Mouse (Mus musculus): ENCODE measurements around the gene Mtmr12. TPM values are rescaled to one million over a fixed set of nuclear protein-coding genes. Genes with fewer than 3 reads are reported as not detected.
A peak's percentile ranks its signal among the peaks of the same experiment; 100 is the strongest.

Gene Mtmr12
- polyA plus RNA-seq, 1 experiment, result 30.5 TPM

GRCm38 (mm10) chr15:12314584-12314983 lies 109.8 kb downstream of the Mtmr12 start:
- no peak overlapping the region for H3K27ac ChIP-seq (ENCODE audit: insufficient read depth, low read length)
- TF ChIP-seq POLR2A (IDR thresholded peaks at IDR 0.05; ENCODE audit: extremely low read depth, insufficient read depth, low read length), result no peak
- TF ChIP-seq CTCF (IDR thresholded peaks at IDR 0.05; ENCODE audit: extremely low read depth, insufficient read depth, low read length), result no peak

GRCm38 (mm10) chr15:12315996-12316395 lies 111.2 kb downstream of the Mtmr12 start:
- TF ChIP-seq CTCF (IDR thresholded peaks at IDR 0.05; ENCODE audit: extremely low read depth, insufficient read depth, low read length) (no peak), POLR2A (IDR thresholded peaks at IDR 0.05; ENCODE audit: extremely low read depth, insufficient read depth, low read length) (no peak)
- H3K27ac ChIP-seq (ENCODE audit: insufficient read depth, low read length), result no peak overlapping the region
- no peak overlapping the region for H3K4me3 ChIP-seq (ENCODE audit: insufficient read depth, low read length)
- H3K4me1 ChIP-seq (ENCODE audit: control insufficient read depth, insufficient read depth, low read length), result no peaks in the 10 kb centered on the region

More at GRCm38 (mm10) chr15:12314584-12314983, 109.8 kb downstream of the Mtmr12 start:
- H3K4me1 ChIP-seq (ENCODE audit: control insufficient read depth, insufficient read depth, low read length), result no peaks in the 10 kb centered on the region
- no peak overlapping the region for H3K4me3 ChIP-seq (ENCODE audit: insufficient read depth, low read length)

- TF ChIP-seq CTCF (IDR thresholded peaks at IDR 0.05; ENCODE audit: extremely low read depth, insufficient read depth, low read length), result no peak
- TF ChIP-seq POLR2A (IDR thresholded peaks at IDR 0.05; ENCODE audit: extremely low read depth, insufficient read depth, low read length), result no peak
Observed at GRCm38 (mm10) chr15:12317290-12317689, 112.5 kb downstream of the Mtmr12 start.

GRCm38 (mm10) chr15:12318451-12318850 lies 113.6 kb downstream of the Mtmr12 start:
- no peak for TF ChIP-seq CTCF (IDR thresholded peaks at IDR 0.05; ENCODE audit: extremely low read depth, insufficient read depth, low read length)
- no peak for TF ChIP-seq POLR2A (IDR thresholded peaks at IDR 0.05; ENCODE audit: extremely low read depth, insufficient read depth, low read length)
- Histone ChIP-seq H3K4me1 (ENCODE audit: control insufficient read depth, insufficient read depth, low read length) (peaks cover 2% of the 10 kb centered on the region; the same call in 1 of the 2 replicates), H3K27ac (ENCODE audit: insufficient read depth, low read length) (no peak overlapping the region), H3K4me3 (ENCODE audit: insufficient read depth, low read length) (no peak overlapping the region)

More at GRCm38 (mm10) chr15:12317290-12317689, 112.5 kb downstream of the Mtmr12 start:
- Histone ChIP-seq H3K27ac (ENCODE audit: insufficient read depth, low read length) (no peak overlapping the region), H3K4me3 (ENCODE audit: insufficient read depth, low read length) (no peak overlapping the region), H3K4me1 (ENCODE audit: control insufficient read depth, insufficient read depth, low read length) (no peaks in the 10 kb centered on the region)

GRCm38 (mm10) chr15:12319889-12320288 lies 115.1 kb downstream of the Mtmr12 start:
- no peak for TF ChIP-seq POLR2A (IDR thresholded peaks at IDR 0.05; ENCODE audit: extremely low read depth, insufficient read depth, low read length)
- no peak for TF ChIP-seq CTCF (IDR thresholded peaks at IDR 0.05; ENCODE audit: extremely low read depth, insufficient read depth, low read length)
- Histone ChIP-seq H3K27ac (ENCODE audit: insufficient read depth, low read length) (no peak overlapping the region), H3K4me3 (ENCODE audit: insufficient read depth, low read length) (no peak overlapping the region), H3K4me1 (ENCODE audit: control insufficient read depth, insufficient read depth, low read length) (peaks cover 11% of the 10 kb centered on the region)

- Histone ChIP-seq H3K4me1 (ENCODE audit: control insufficient read depth, insufficient read depth, low read length) (peaks cover 11% of the 10 kb centered on the region), H3K27ac (ENCODE audit: insufficient read depth, low read length) (peak overlapping the region; percentile 100; the same call in 1 of the 2 replicates), H3K4me3 (ENCODE audit: insufficient read depth, low read length) (peak overlapping the region; percentile 82)
- TF ChIP-seq CTCF (IDR thresholded peaks at IDR 0.05; ENCODE audit: extremely low read depth, insufficient read depth, low read length), result no peak
- no peak for TF ChIP-seq POLR2A (IDR thresholded peaks at IDR 0.05; ENCODE audit: extremely low read depth, insufficient read depth, low read length)
Observed at GRCm38 (mm10) chr15:12320441-12321090, 115.7 kb downstream of the Mtmr12 start.

GRCm38 (mm10) chr15:12321091-12321787 lies 116.4 kb downstream of the Mtmr12 start, which contains the start of gene Golph3:
Gene Golph3, plus strand, starts transcription at chr15:12321450.
- TF ChIP-seq POLR2A (IDR thresholded peaks at IDR 0.05; ENCODE audit: extremely low read depth, insufficient read depth, low read length), result peak; percentile 62; the same call in 1 of the 2 replicates
- no peak for TF ChIP-seq CTCF (IDR thresholded peaks at IDR 0.05; ENCODE audit: extremely low read depth, insufficient read depth, low read length)

GRCm38 (mm10) chr15:12321788-12322621 lies 117.2 kb downstream of the Mtmr12 start, which contains the start of gene 1810049J17Rik:
Gene 1810049J17Rik, minus strand, starts transcription at chr15:12321899.
- peak within 1 kb of the TSS; percentile 100 for H3K27ac ChIP-seq (ENCODE audit: insufficient read depth, low read length)
- H3K4me1 ChIP-seq (ENCODE audit: control insufficient read depth, insufficient read depth, low read length), result peaks cover 13% of the 10 kb centered on the region
- TF ChIP-seq CTCF (IDR thresholded peaks at IDR 0.05; ENCODE audit: extremely low read depth, insufficient read depth, low read length) (no peak), POLR2A (IDR thresholded peaks at IDR 0.05; ENCODE audit: extremely low read depth, insufficient read depth, low read length) (no peak)
- H3K4me3 ChIP-seq (ENCODE audit: insufficient read depth, low read length), result peak within 1 kb of the TSS; percentile 82

More at GRCm38 (mm10) chr15:12321091-12321787, 116.4 kb downstream of the Mtmr12 start, which contains the start of gene Golph3:
- Histone ChIP-seq H3K27ac (ENCODE audit: insufficient read depth, low read length) (peak within 1 kb of the TSS; percentile 100), H3K4me1 (ENCODE audit: control insufficient read depth, insufficient read depth, low read length) (peaks cover 13% of the 10 kb centered on the region), H3K4me3 (ENCODE audit: insufficient read depth, low read length) (peak within 1 kb of the TSS; percentile 82)

Measured in cortical plate, adult 2 months (tissue).